Mouse (Mus musculus) testis, adult 2 months (tissue): ENCODE results near the gene Abca16.

ENCODE experiments used
- CTCF ChIP-seq: fragments of 200-500 bp; IDR thresholded peaks from 2 replicates; pipeline ENCODE4 v1.5.1; 2012; ENCODE audit warnings: low read depth, mild to moderate bottlenecking, inconsistent platforms, low read length, moderate library complexity; ENCODE audit not compliant: control insufficient read depth, insufficient read depth, insufficient replicate concordance
- POLR2A ChIP-seq: fragments of 200-500 bp; IDR thresholded peaks from 2 replicates; pipeline ENCODE4 v1.6.1; 2012; ENCODE audit warnings: low read depth, mild to moderate bottlenecking, inconsistent platforms, low read length, moderate library complexity; ENCODE audit not compliant: control insufficient read depth

DNA sequence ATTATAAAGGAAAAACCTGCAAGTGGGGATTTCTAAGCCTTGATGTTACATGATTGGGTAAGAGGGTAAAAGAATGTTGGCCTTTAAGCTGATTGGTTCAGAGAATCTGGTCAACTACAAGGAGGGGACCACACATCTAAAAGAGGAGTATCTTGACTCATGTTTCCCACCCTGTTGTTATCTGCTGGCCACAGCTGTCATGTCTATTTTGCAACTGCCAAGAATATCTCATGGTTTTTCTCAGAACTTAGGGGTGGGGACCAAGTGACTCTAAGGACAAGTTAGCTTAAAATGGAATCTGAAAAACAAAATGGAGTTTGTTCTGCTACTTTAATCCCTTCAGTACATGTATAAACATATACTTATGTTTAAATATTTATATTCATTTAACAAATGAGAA lies 22.0 kb downstream of the Abca16 start:
- TF ChIP-seq CTCF (no peak), POLR2A (no peak)
